Mouse (Mus musculus): Measurements from ENCODE around the gene Plekhs1. TPM values are rescaled to one million over a fixed set of nuclear protein-coding genes. Genes with fewer than 3 reads are reported as not detected.

Plekhs1 gene
- not detected in 2 replicates for total RNA-seq (2015; ENCODE audit: low replicate concordance)
- total RNA-seq (2017; ENCODE audit: low replicate concordance) = 0.28 TPM in 1 of 2 replicates, not detected in the other

DNA sequence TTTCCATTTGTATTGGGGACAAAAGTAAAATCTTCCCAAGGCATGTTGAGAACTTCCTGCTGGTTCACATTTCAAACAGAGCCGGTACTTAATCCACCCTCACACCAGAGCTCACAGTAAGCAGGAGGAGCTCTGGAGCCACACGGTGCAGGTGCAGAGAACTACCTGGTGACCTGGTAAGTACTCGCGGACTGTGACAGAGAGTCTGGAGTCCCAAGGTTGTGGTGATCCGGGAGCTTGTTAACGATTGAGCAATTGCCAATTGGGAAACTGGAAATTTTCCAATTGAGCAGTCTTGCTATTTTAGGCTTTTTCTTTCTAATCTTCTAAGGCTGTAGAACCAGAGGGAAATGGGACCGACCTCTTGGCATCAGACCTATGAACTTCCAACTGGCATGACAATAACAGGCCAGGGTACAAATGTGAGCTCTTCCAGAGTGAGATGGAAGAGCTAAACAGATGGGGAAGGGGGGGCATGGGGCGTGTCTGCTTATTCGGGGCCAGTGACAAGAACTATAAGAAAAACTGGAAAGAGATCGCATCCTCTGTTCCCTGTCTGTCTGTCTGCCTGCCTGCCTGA lies at the start of gene Plekhs1:
Plekhs1 (plus strand) TSS at position 119 of the 580 bp plus-strand sequence.
- no peak for ATAC-seq (replicated peaks; ENCODE audit: low FRiP score, poor library complexity, severe bottlenecking)

DNA sequence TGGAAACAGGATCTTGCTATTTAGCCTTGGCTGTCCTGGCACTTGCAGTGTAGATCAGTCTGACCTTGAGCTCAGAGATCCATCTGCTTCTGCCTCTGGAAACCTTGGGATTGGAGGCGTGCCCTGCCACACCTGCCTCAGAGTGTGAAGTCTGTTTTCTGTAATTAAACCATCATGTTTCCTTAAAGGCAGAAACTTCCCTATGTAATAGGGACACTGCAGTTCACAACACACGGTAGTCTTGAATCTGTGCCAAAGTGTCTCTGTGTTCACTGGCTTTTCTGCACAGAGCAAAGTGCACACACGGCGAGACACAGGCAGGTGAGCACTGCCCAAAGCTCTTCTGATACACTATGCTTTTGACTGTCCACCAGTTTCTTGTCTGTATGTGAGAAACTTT lies 43.0 kb upstream of the Plekhs1 start:
- ATAC-seq (replicated peaks; ENCODE audit: low FRiP score, poor library complexity, severe bottlenecking) = no peak

DNA sequence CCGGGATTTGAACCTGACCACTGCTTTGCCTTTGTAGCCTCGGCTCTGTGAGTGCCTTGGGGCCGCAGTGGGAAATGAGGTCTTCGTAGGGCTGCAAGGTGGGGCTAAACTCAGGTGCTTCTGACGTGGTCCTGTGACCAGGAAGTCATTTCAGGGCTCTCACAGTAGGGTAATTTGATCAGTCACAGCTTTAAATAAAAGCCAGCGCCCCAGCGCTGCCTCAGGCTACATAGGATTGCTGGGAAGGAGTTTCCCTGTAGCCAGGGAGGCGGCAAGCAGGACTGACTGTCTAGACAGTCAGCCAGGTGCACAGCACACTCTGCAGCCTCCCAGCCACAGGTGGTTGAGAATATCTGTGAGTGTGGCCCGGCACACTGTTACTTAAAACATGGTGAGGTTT lies 42.0 kb upstream of the Plekhs1 start:
- ATAC-seq (replicated peaks; ENCODE audit: low FRiP score, poor library complexity, severe bottlenecking) = no peak

DNA sequence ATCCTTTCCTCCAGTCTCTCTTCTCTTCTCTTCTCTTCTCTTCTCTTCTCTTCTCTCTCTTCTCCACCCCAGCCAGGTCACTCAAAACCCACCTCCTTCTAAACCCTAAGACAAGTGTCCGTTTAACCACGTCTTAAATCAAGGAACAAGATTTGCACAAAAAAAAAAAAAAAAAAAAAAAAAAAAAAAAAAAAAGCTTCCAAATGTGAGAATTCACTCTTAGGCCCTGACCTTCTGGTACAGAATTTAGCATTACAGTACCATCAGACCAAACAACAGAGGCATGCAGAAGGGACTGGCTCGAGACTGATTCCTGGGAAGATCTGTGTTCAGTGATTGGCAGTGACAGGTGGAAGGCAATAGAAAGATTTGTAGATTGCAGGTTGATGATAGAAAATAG lies 41.1 kb upstream of the Plekhs1 start:
- no peak for ATAC-seq (replicated peaks; ENCODE audit: low FRiP score, poor library complexity, severe bottlenecking)

DNA sequence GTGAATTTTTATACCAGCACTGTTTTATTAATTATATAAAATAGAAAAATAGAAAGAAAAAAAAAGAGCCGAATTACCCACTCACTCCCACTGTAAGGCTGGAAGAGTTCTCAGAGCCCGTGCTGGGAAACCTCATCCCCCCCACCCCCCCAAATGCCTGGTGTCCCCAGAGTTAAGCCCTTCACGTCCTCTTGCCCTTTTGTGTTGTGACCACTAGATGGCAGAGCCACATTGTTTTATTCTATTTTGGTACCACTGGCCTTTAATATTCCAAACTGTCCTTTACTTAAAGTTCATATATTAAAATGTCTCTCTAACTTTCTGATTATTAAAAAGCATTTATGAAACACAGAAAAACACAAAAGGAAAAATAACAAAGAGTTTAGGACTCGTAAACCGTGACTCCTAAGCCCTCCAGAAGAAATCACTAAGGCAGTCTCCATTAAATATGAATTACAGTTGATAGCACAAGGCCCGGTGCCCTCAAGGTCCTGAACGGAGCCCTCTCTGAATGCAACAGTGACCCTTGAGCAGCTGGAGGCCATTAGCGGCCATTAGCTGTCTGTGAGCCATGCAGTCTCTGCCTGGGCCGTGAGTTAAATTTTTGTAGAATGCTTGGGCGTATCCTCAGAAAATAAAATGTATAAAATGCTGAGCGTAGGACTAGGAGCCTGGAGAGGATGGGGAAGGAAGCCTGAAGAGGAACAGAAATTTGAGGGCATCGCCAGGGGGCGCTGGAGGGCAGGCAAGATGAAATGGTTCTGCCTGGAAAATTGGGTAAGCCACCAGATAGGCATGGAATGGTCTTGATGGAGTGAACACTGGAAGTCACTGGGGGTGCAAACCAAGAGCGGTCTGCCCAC lies 38.7 kb upstream of the Plekhs1 start:
- peak; percentile 54 for ATAC-seq (replicated peaks; ENCODE audit: low FRiP score, poor library complexity, severe bottlenecking)

DNA sequence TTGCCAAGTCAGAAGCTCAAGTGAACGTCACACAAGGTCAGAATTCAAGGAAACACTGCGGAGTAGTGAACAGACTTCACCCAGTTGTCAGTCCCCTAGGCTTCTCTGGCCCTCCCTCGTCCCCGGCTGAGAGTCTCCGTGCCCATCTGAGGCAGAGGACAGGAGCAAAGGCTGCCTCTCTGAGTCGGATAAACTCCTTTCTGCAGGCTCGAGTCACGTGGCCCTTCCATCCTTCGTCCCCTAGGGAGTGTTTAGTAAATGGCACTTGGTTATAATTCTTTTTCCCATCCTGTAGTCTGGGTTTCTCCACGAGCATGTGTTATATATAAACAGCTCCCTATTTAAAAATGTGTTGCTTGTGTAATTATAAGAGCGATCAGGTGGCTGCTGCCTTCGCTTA lies 38.1 kb upstream of the Plekhs1 start:
- ATAC-seq (replicated peaks; ENCODE audit: low FRiP score, poor library complexity, severe bottlenecking) = no peak

DNA sequence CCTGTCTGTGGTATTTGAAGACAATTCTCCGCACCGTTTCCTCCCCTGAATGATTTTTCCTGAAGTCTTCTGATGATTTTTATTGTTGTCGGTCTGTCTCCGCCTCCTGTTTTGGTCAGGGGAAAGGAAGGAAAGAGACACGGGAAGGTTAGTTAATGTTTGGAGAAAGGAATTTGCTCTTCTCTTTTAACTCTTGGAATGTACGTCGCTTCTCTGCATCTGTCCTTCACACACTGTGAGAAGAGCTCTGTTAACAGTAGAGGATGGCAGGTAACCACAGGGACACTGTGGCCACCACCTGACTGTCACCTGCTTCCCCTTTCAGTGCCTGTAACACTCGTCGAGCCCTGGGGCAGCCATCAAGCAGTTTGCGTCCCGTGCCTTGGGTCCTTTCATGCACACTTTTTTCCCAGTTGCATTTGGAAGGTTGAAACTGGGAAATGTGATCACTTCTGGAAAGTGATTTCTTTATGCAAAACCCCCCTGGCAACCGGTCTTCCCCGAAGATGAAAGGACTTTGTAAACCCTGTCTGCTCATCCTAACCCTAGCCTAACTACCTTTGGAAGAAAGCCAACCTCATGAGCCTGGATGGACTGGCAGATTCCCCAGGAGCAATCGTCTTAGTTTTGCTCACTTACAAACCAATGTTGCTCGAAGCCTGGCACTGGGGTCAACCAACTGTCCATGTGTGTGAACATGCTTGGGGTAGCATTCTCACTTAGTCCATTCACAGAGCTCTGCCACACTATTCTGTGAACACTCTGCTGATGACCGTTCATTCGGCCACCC lies 36.6 kb upstream of the Plekhs1 start:
- ATAC-seq (replicated peaks; ENCODE audit: low FRiP score, poor library complexity, severe bottlenecking) = no peak

DNA sequence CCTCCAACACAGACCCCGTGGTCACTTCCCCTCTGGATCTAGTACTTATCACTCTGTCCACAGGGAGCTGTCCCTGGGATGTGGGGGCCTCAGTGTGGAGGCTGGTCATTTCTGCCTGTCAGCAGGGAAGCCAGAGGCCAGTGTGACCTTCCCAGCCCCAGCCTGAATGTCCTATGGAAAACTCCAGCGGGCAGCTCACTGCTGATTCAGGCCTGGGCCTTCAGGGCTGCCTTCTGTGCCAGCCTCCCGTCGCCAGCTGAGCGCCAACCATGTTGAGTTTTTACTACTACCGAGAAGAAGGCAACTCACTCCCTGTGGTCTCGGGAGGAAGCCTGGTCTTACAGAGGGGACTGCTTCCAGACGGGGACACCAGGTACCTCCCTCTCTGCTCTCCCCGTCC lies 35.9 kb upstream of the Plekhs1 start:
- ATAC-seq (replicated peaks; ENCODE audit: low FRiP score, poor library complexity, severe bottlenecking) = no peak

DNA sequence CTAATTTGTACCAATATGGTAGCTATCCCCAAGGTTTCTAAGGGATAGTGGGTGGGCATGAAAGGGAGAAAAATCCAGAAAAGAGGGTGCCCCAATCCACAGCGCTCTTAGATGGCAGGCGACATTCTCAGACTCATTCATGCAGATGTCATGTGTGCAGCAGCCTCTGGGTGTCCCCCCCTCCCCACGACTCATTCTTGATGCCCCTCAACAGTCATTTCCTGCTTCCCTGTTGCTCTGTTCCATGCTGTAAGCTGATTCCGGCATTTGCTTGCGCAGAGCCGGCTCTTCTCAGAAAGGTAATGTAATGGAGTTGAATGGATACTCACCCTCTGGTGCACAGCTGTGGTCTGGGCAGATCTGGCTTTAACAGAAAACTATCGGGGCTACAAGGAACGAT lies 31.1 kb upstream of the Plekhs1 start:
- no peak for ATAC-seq (replicated peaks; ENCODE audit: low FRiP score, poor library complexity, severe bottlenecking)

DNA sequence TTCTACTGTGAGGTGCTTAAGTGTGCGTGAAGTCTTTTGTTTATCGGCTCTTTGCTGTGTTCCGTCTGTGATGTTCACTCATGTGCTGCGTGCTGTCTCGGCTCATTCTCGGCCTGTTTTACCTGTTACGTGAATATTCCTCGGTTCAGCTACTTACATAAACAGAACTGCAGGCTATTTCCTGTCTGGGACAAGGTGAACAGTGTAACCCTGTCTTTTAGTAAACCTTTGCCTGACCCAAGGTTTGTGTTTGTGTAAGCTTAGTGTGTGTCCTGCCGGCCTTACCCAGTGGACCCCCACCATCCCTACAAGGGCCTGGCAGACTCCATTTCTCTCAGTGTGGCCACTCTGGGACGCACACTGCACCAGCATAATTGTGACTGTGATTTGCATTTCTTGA lies 28.7 kb upstream of the Plekhs1 start:
- ATAC-seq (replicated peaks; ENCODE audit: low FRiP score, poor library complexity, severe bottlenecking) = no peak

DNA sequence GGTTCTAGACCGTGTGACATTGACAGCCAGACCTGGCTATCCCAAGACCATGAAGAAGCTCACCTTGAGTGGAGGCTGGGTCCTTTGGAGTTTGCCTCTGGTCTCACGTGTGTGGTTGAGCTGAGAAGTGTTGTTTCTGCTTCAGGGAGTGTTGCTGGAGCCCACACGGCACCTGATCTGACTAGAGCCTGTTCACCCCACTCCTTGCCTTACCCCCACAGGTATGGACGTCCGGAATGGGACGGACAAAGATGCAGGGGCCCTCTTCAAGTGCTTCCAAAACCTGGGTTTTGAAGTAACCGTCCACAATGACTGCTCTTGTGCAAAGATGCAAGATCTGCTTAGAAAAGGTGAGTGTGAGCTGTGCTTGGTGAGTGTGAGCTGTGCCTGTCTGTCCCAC lies 27.9 kb upstream of the Plekhs1 start:
- ATAC-seq (replicated peaks; ENCODE audit: low FRiP score, poor library complexity, severe bottlenecking) = no peak

DNA sequence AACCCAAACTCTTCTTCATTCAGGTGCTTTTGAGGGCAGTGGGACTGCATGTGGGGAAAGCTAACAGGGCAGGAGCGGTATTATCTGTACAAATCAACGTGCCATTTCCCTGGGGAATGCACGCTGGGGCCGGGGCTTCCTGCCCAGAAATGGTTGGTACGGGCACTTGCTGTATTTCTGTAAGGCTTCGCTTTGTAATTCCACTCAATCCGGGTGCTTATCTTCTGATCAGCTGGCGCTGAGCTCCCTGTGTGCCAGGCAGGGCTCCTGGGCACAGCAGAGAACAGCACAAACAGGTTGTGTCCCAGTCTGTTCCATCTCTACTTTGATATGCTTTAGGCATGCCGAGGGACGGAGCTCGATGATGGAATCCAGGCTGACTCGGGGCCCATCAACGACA lies 25.1 kb upstream of the Plekhs1 start:
- ATAC-seq (replicated peaks; ENCODE audit: low FRiP score, poor library complexity, severe bottlenecking) = no peak

DNA sequence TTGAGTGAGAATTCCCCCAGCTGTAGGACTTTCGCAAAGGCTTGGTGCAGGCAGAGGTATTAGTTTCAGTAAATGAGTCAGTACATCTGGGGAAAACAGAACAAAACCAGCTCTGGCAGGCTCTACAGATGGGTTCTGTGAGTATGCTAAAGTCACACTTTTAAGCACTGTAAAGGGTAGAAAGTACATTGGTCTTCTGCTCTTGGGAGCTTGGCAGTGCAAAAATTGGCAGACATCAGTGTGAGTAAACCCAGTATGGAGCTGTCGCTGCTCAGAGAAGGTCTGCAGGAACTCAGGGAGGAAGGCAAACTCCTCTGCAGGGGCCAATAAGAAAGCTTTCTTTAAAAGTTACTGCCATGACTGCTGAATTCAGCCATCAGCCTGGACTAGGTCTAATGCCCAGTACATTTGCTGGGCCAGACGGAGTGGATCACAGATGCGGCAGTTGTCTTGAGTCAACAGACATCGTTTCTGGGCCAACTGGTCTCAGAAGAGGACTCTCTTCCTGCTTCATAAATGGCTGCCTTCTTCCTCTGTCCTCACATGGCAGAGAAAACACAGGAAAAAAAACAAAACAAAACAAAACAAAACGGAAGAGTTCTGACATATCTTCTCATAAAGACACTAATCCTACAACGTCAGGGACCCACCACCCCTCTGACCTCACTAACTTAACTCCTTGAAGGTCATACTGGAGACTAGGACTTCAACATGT lies 22.9 kb upstream of the Plekhs1 start:
- ATAC-seq (replicated peaks; ENCODE audit: low FRiP score, poor library complexity, severe bottlenecking) = no peak

DNA sequence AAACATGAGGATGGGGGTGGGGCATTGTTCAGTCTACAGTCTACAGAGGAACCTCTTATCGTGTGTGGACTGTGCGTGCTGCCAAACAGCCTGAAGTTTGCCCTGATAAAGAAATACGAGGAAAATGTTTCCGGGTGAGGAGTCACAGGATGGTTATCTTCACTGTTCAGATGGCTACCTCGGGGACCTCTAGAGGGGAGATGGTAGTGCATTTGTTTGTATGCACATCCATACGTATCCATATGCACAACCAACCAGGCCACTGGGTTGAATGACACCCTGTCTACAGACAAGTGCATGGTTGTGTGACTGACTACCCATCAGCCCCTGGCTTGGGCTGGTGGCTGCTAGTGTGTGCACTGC lies 22.4 kb upstream of the Plekhs1 start:
- ATAC-seq (replicated peaks; ENCODE audit: low FRiP score, poor library complexity, severe bottlenecking) = peak; percentile 55

DNA sequence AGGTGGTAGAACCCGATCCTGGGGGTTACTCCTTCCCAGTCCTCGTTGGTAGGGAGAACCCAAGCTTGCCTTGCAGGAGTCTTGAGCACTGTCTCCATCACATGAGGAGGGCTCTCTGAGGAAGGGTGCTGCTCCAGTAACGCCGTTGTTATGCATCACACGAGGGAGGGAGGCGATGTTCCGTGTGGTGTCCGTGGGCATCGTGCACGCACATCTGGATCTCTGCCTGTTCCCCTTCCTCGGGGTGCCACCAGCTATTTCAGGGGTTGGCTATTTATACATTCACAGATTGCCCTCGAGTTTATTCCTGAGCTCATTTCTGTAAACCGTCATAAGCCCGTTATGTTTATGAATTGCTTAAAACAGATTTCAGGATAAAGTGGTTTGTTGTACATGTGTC lies 18.0 kb upstream of the Plekhs1 start:
- ATAC-seq (replicated peaks; ENCODE audit: low FRiP score, poor library complexity, severe bottlenecking) = no peak

DNA sequence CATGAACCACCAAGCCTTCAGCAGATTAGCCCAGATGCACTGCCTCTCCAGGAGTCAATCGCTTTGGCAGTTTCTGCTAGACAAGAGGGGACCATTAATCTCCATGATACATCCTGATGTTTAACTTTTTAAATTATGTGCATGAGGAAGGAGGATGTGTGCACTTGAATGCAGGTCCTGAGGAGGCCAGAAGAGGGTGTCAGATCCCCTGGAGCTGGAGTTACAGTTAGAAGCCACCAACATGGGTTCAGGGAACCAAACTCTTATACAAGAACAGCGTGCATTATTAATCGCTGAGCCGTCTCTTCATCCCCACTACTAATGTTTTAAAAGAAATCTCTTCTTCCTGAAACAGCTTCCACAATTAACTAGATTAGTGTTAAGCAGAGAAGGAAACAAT lies 12.7 kb upstream of the Plekhs1 start:
- ATAC-seq (replicated peaks; ENCODE audit: low FRiP score, poor library complexity, severe bottlenecking) = no peak

DNA sequence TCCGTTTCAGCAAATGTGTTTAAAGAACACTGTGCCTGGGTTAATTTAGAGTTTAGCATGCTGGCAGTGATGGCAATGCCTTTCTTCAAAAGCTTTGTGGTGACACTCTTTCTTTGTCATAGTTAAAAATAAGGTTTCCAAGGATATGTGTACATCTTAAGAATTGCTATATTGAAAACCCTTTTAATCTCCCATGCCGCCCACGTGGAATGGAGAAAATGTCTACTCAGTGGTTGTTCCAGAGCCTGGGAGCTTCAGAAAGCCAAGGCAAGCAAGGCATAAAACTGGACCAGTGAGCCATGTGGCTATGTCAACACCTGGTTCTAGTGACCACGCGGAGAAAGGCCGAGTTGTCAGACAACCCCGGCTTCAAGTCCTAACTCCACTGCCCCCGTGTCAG lies 11.9 kb upstream of the Plekhs1 start:
- ATAC-seq (replicated peaks; ENCODE audit: low FRiP score, poor library complexity, severe bottlenecking) = no peak

DNA sequence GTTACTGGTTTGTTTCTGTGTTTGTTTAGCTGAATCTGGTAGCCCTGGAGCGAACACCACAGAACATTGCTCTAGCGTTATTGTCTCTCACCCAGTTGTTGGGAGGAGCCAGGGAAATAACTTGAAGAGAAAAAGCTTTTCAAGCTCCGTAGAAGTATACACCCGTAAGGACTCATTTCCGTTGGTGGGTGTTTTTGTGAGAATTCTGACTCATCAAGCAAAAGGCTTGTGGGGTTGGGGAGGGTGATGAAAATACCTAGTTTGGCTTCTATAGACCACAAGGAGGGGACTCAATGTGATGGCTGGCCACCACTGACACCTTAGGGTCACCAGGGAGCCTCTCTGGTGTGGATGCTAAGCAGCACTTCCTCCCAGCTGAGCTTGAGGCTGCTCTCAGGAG lies 10.5 kb upstream of the Plekhs1 start:
- no peak for ATAC-seq (replicated peaks; ENCODE audit: low FRiP score, poor library complexity, severe bottlenecking)

DNA sequence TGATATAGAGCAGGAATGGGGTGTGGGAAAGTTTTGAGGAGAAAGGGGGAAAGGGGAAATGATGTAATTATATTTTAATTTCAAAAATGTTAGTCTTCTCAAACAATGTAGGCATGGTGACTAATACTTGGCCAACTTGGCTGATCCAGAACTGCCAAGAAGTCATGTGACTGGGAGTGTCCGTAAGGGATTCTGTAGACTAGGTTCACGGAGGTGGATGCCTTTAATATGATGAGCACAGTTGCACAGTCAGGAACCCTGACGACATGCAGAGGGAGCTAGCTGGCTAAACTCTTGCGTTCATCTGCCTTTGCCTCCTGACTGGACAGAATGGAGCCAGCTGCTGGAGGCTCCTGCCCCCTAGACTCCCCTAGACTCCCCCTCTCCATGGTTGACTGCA lies 9.6 kb upstream of the Plekhs1 start:
- ATAC-seq (replicated peaks; ENCODE audit: low FRiP score, poor library complexity, severe bottlenecking) = no peak

DNA sequence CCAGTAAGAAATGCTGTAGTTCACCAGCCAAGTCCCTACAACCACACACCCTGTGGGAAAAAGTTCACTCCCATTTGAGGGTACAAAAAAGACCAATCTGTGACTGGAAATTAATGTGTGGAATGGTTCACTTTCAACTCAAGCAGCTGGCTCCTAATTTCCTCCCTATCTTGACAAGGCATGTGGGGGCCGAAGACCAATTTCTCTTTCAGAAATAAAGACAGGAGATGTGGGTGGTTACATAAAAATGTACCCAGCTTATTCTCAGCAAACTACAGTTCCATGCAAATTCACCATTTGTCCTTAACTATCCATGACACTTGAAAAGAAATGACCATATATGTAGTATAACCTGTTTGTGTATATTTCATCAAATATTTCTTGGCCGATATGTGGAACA lies 9.0 kb upstream of the Plekhs1 start:
- ATAC-seq (replicated peaks; ENCODE audit: low FRiP score, poor library complexity, severe bottlenecking) = no peak

All from erythroblast, adult 5-6 weeks (primary cell).